Mouse (Mus musculus): Measurements from ENCODE around the gene Klhl3.

- TF ChIP-seq CTCF (conservative IDR thresholded peaks at IDR 0.05; ENCODE audit: low read length): peak; percentile 89
- TF ChIP-seq POU5F1 (IDR thresholded peaks at IDR 0.05; ENCODE audit: borderline replicate concordance, low read length): no peak
- no peak for TF ChIP-seq NANOG (IDR thresholded peaks at IDR 0.05; ENCODE audit: borderline replicate concordance, low read length)
Observed at GRCm38 (mm10) chr13:58012067-58012925, 101.1 kb downstream of the Klhl3 start.

Data from E14TG2a.4 (cell line).